Mouse (Mus musculus): ENCODE data around the gene Per2. TPM values are rescaled to one million over a fixed set of nuclear protein-coding genes. Genes with fewer than 3 reads are reported as not detected.

Per2 gene
- polyA plus RNA-seq, 1 experiment = 1.8 TPM

DNA sequence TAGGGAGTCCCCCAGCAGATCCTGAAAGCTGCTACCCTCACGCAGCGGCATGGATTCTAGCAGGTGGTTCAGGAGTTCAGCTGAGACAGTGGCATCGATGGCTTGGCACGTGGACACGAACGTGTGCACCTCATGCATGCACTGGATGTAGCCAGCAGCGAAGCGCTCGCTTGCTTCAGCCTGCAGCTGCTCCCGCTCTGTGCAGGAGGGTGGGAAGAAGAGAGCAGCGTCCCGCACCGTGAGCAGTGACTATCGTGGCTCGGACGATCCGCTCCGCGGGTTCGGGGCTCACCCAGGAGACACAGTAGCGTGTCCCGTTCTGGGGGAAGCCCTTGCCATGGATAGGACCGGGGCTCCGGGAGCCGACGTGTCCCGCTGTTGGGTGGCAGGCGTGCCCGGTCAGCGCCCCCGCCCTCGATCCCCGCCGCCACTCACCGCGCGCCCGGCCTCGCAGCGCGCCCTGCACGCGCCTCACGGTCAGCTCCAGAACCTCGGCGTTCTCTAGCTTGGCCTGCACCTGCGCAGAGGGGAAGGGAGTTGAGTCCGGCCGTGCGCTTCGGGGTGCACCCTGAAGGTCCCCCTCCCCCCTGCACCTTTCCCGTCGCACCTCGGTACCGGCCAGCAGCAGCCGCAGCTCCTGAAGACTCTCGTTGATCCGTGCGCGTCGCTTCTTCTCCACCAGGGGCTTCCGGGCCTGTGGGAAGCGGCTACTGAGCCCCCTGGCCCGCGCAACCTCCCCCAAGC lies 46.7 kb downstream of the Per2 start:
- Histone ChIP-seq H3K4me2 (ENCODE audit: low read depth) (peak overlapping the region; percentile 85), H3K27me3 (ENCODE audit: control insufficient read depth, insufficient read depth, insufficient read length) (no peaks in the 10 kb centered on the region), H3K36me3 (ENCODE audit: control insufficient read depth, insufficient read depth) (no peaks in the 10 kb centered on the region), H3K4me3 (peak overlapping the region; percentile 73), H3ac (ENCODE audit: control insufficient read depth, insufficient read length) (peak overlapping the region; percentile 40), H3K79me2 (ENCODE audit: control insufficient read depth, insufficient read depth) (no peaks in the 10 kb centered on the region)
- TF ChIP-seq MYOD1 (IDR thresholded peaks at IDR 0.05; ENCODE audit: control insufficient read depth in 1 of 3, insufficient read length in 2 of 3, low read depth in 2 of 3) (peak in 1 of 3 experiments; percentile 50), MYOG (IDR thresholded peaks at IDR 0.05; ENCODE audit: control insufficient read depth in 1 of 3, insufficient read depth in 1 of 3, insufficient read length in 2 of 3, low read depth in 2 of 3) (peak in 2 of 3 experiments; percentile 10 to 58), CEBPB (IDR thresholded peaks at IDR 0.05; ENCODE audit: insufficient read depth, poor library complexity, severe bottlenecking) (no peak)

GRCm38 (mm10) chr1:91411631-91412285 lies 47.4 kb downstream of the Per2 start:
- Histone ChIP-seq H3K4me2 (ENCODE audit: low read depth) (peak overlapping the region; percentile 85), H3ac (ENCODE audit: control insufficient read depth, insufficient read length) (peak overlapping the region; percentile 40), H3K4me3 (peak overlapping the region; percentile 73), H3K27me3 (ENCODE audit: control insufficient read depth, insufficient read depth, insufficient read length) (no peaks in the 10 kb centered on the region), H3K79me2 (ENCODE audit: control insufficient read depth, insufficient read depth) (no peaks in the 10 kb centered on the region), H3K36me3 (ENCODE audit: control insufficient read depth, insufficient read depth) (no peaks in the 10 kb centered on the region)
- no peak for TF ChIP-seq USF1 (IDR thresholded peaks at IDR 0.05; ENCODE audit: low read depth)
- TF ChIP-seq MYOG (IDR thresholded peaks at IDR 0.05; ENCODE audit: control insufficient read depth in 1 of 3, insufficient read depth in 1 of 3, insufficient read length in 2 of 3, low read depth in 2 of 3) = no peak
- TF ChIP-seq MAX (IDR thresholded peaks at IDR 0.05; ENCODE audit: low read depth) = no peak
- TF ChIP-seq E2F4 (IDR thresholded peaks at IDR 0.05; ENCODE audit: insufficient read depth) = no peak
- no peak for TF ChIP-seq TCF12 (IDR thresholded peaks at IDR 0.05; ENCODE audit: insufficient read depth, poor library complexity, severe bottlenecking)
- TF ChIP-seq POLR2AphosphoS2 (IDR thresholded peaks at IDR 0.05; ENCODE audit: insufficient read length, low read depth) = no peak
- TF ChIP-seq REST (IDR thresholded peaks at IDR 0.05; ENCODE audit: insufficient read depth, insufficient read length) = no peak
- TF ChIP-seq TCF3 (IDR thresholded peaks at IDR 0.05; ENCODE audit: insufficient read length, low read depth) = no peak
- no peak for TF ChIP-seq SRF (IDR thresholded peaks at IDR 0.05; ENCODE audit: control insufficient read depth, insufficient read length, low read depth)
- no peak for TF ChIP-seq POLR2A (IDR thresholded peaks at IDR 0.05; ENCODE audit: insufficient read length, low read depth)
- TF ChIP-seq MYOD1 (IDR thresholded peaks at IDR 0.05; ENCODE audit: control insufficient read depth in 1 of 3, insufficient read length in 2 of 3, low read depth in 2 of 3) = no peak
- TF ChIP-seq CEBPB (IDR thresholded peaks at IDR 0.05; ENCODE audit: insufficient read depth, poor library complexity, severe bottlenecking) = no peak

DNA sequence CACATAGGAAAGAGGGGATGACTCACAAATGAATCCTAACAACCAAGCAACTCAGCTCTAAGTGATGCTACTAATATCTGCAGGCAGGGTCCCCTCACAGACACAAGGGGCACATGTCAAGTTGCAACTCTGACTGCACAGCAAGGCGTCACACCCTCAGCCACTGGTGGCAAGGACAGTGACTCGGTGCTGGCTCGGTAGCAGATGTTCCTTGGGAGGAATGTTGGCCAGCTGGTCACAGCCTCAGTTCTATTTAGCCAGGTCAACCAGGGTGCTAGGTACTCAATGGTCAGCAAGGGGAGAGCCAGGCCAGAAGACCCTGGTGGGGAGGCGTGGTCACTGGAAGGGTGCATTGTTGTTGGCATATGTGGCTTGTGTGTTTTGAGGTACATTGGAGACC lies 51.3 kb downstream of the Per2 start:
- TF ChIP-seq MYOG (IDR thresholded peaks at IDR 0.05; ENCODE audit: control insufficient read depth in 1 of 3, insufficient read depth in 1 of 3, insufficient read length in 2 of 3, low read depth in 2 of 3) (peak in 2 of 3 experiments; percentile 28 to 85), MAX (IDR thresholded peaks at IDR 0.05; ENCODE audit: low read depth) (no peak), MYOD1 (IDR thresholded peaks at IDR 0.05; ENCODE audit: control insufficient read depth in 1 of 3, insufficient read length in 2 of 3, low read depth in 2 of 3) (peak in 2 of 3 experiments; percentile 46 to 74)
- H3ac ChIP-seq (ENCODE audit: control insufficient read depth, insufficient read length) = no peak overlapping the region

GRCm38 (mm10) chr1:91405406-91406169 lies 53.5 kb downstream of the Per2 start:
- H3K4me2 ChIP-seq (ENCODE audit: low read depth) = peak overlapping the region; percentile 24
- H3ac ChIP-seq (ENCODE audit: control insufficient read depth, insufficient read length) = no peak overlapping the region
- no peaks in the 10 kb centered on the region for H3K79me2 ChIP-seq (ENCODE audit: control insufficient read depth, insufficient read depth)
- H3K36me3 ChIP-seq (ENCODE audit: control insufficient read depth, insufficient read depth) = no peaks in the 10 kb centered on the region
- no peaks in the 10 kb centered on the region for H3K27me3 ChIP-seq (ENCODE audit: control insufficient read depth, insufficient read depth, insufficient read length)
- TF ChIP-seq TCF3 (IDR thresholded peaks at IDR 0.05; ENCODE audit: insufficient read length, low read depth) (no peak), USF1 (IDR thresholded peaks at IDR 0.05; ENCODE audit: low read depth) (no peak), MYOD1 (IDR thresholded peaks at IDR 0.05; ENCODE audit: control insufficient read depth in 1 of 3, insufficient read length in 2 of 3, low read depth in 2 of 3) (no peak)
- H3K4me3 ChIP-seq = no peak overlapping the region

More for the DNA sequence above, 51.3 kb downstream of the Per2 start:
- Histone ChIP-seq H3K36me3 (ENCODE audit: control insufficient read depth, insufficient read depth) (no peaks in the 10 kb centered on the region), H3K27me3 (ENCODE audit: control insufficient read depth, insufficient read depth, insufficient read length) (no peaks in the 10 kb centered on the region), H3K4me3 (no peak overlapping the region), H3K79me2 (ENCODE audit: control insufficient read depth, insufficient read depth) (no peaks in the 10 kb centered on the region), H3K4me2 (ENCODE audit: low read depth) (no peak overlapping the region)

GRCm38 (mm10) chr1:91404976-91405375 lies 54.1 kb downstream of the Per2 start:
- Histone ChIP-seq H3K36me3 (ENCODE audit: control insufficient read depth, insufficient read depth) (no peaks in the 10 kb centered on the region), H3K79me2 (ENCODE audit: control insufficient read depth, insufficient read depth) (no peaks in the 10 kb centered on the region), H3K4me3 (no peak overlapping the region), H3ac (ENCODE audit: control insufficient read depth, insufficient read length) (no peak overlapping the region), H3K4me2 (ENCODE audit: low read depth) (no peak overlapping the region), H3K27me3 (ENCODE audit: control insufficient read depth, insufficient read depth, insufficient read length) (no peaks in the 10 kb centered on the region)
- TF ChIP-seq CEBPB (IDR thresholded peaks at IDR 0.05; ENCODE audit: insufficient read depth, poor library complexity, severe bottlenecking) = no peak
